Mouse (Mus musculus): ENCODE results near the gene Inka2. TPM values are rescaled to one million over a fixed set of nuclear protein-coding genes. Genes with fewer than 3 reads are reported as not detected.

Inka2 gene
- total and polyA plus RNA-seq, 3 experiments: 0.39 to 0.61 TPM; not detected in 1

GRCm38 (mm10) chr3:105668161-105668560, 36.2 kb upstream of the Inka2 start:
- H3K79me2 ChIP-seq (ENCODE audit: control insufficient read depth, insufficient read depth, low read length, poor library complexity): no peaks in the 10 kb centered on the region
- H3K27ac ChIP-seq (ENCODE audit: control insufficient read depth, low read depth, low read length): no peak overlapping the region
- TF ChIP-seq MEF2A (IDR thresholded peaks at IDR 0.05; ENCODE audit: extremely low read depth, insufficient replicate concordance, low read depth, low read length, poor library complexity, severe bottlenecking) (no peak), TBP (IDR thresholded peaks at IDR 0.05; ENCODE audit: low read depth, low read length) (no peak), CHD1 (IDR thresholded peaks at IDR 0.05; ENCODE audit: low read depth, low read length) (no peak), RCOR1 (IDR thresholded peaks at IDR 0.05; ENCODE audit: low read depth, low read length) (no peak), MAFK (IDR thresholded peaks at IDR 0.05; ENCODE audit: borderline replicate concordance, low read depth, low read length) (no peak), GATA1 (IDR thresholded peaks at IDR 0.05; ENCODE audit: low read depth, low read length) (no peak), E2F4 (IDR thresholded peaks at IDR 0.05; ENCODE audit: borderline replicate concordance, low read depth, low read length) (no peak), MAZ (IDR thresholded peaks at IDR 0.05; ENCODE audit: low read depth, low read length) (no peak), JUND (IDR thresholded peaks at IDR 0.05; ENCODE audit: low read depth, low read length) (no peak)
- H3K4me1 ChIP-seq (ENCODE audit: control insufficient read depth in 1 of 2, insufficient read depth in 2 of 2, low read length in 2 of 2): 0 out of 4 replicates have a peak, but pooled peaks cover 0 to 4% of the 10 kb centered on the region in 2 experiments
- H3K9me3 ChIP-seq (replicated peaks; ENCODE audit: insufficient read depth, low read length): no peaks in the 10 kb centered on the region
- H3K4me3 ChIP-seq (ENCODE audit: control insufficient read depth in 1 of 2, insufficient read depth in 1 of 2, low read depth in 2 of 2, low read length in 2 of 2): no peak overlapping the region
- DNase-seq (ENCODE audit: low read depth, low spot score): no peak
- H3K36me3 ChIP-seq (ENCODE audit: control insufficient read depth in 1 of 2, insufficient read depth in 2 of 2, low read length in 2 of 2): peaks cover 0 to 3% of the 10 kb centered on the region in 2 experiments; a peak in 1 of 4 replicates
- H3K27me3 ChIP-seq (ENCODE audit: control insufficient read depth in 1 of 2, insufficient read depth in 2 of 2, low read length in 2 of 2): no peaks in the 10 kb centered on the region
- H3K9ac ChIP-seq (ENCODE audit: control insufficient read depth, low read depth, low read length, poor library complexity, severe bottlenecking): no peak overlapping the region

- H3K36me3 ChIP-seq (ENCODE audit: control insufficient read depth in 1 of 2, insufficient read depth in 2 of 2, low read length in 2 of 2): peaks cover 0 to 3% of the 10 kb centered on the region in 2 experiments; a peak in 1 of 4 replicates
- H3K9me3 ChIP-seq (replicated peaks; ENCODE audit: insufficient read depth, low read length): no peaks in the 10 kb centered on the region
- 0 out of 4 replicates have a peak, but pooled peaks cover 0 to 4% of the 10 kb centered on the region in 2 experiments for H3K4me1 ChIP-seq (ENCODE audit: control insufficient read depth in 1 of 2, insufficient read depth in 2 of 2, low read length in 2 of 2)
- no peak overlapping the region for H3K4me3 ChIP-seq (ENCODE audit: control insufficient read depth in 1 of 2, insufficient read depth in 1 of 2, low read depth in 2 of 2, low read length in 2 of 2)
- no peak for DNase-seq (ENCODE audit: low read depth, low spot score)
- no peak overlapping the region for H3K27ac ChIP-seq (ENCODE audit: control insufficient read depth, low read depth, low read length)
- no peak overlapping the region for H3K9ac ChIP-seq (ENCODE audit: control insufficient read depth, low read depth, low read length, poor library complexity, severe bottlenecking)
- H3K27me3 ChIP-seq (ENCODE audit: control insufficient read depth in 1 of 2, insufficient read depth in 2 of 2, low read length in 2 of 2): no peaks in the 10 kb centered on the region
- no peaks in the 10 kb centered on the region for H3K79me2 ChIP-seq (ENCODE audit: control insufficient read depth, insufficient read depth, low read length, poor library complexity)
- TF ChIP-seq SIN3A (IDR thresholded peaks at IDR 0.05; ENCODE audit: low read length) (no peak), POLR2A (IDR thresholded peaks at IDR 0.05; ENCODE audit: control insufficient read depth in 1 of 2, insufficient read depth in 1 of 2, low read depth in 1 of 2, low read length in 2 of 2, poor library complexity in 1 of 2) (no peak), KAT2A (conservative IDR thresholded peaks at IDR 0.05; ENCODE audit: low read depth, low read length) (no peak), CHD1 (IDR thresholded peaks at IDR 0.05; ENCODE audit: low read depth, low read length) (no peak), GATA1 (IDR thresholded peaks at IDR 0.05; ENCODE audit: low read depth, low read length) (no peak), NELFE (IDR thresholded peaks at IDR 0.05; ENCODE audit: low read depth, low read length) (no peak), GABPA (IDR thresholded peaks at IDR 0.05; ENCODE audit: low read depth, low read length) (no peak), ZNF384 (IDR thresholded peaks at IDR 0.05; ENCODE audit: low read depth, low read length) (no peak), MAFK (IDR thresholded peaks at IDR 0.05; ENCODE audit: borderline replicate concordance, low read depth, low read length) (no peak), MEF2A (IDR thresholded peaks at IDR 0.05; ENCODE audit: extremely low read depth, insufficient replicate concordance, low read depth, low read length, poor library complexity, severe bottlenecking) (no peak), MXI1 (IDR thresholded peaks at IDR 0.05; ENCODE audit: low read depth, low read length) (no peak), CTCF (IDR thresholded peaks at IDR 0.05 in 2 of 3, conservative IDR thresholded peaks at IDR 0.05 in 1 of 3; ENCODE audit: control insufficient read depth in 1 of 3, insufficient read depth in 1 of 3, low read depth in 2 of 3, low read length in 3 of 3, poor library complexity in 1 of 3, severe bottlenecking in 1 of 3) (no peak), MAX (IDR thresholded peaks at IDR 0.05; ENCODE audit: low read length) (no peak), NRF1 (IDR thresholded peaks at IDR 0.05; ENCODE audit: insufficient read depth, low read depth, low read length, poor library complexity, severe bottlenecking) (no peak), ZKSCAN1 (IDR thresholded peaks at IDR 0.05; ENCODE audit: low read depth, low read length) (no peak), ETS1 (IDR thresholded peaks at IDR 0.05; ENCODE audit: low read depth, low read length) (no peak), TCF12 (IDR thresholded peaks at IDR 0.05; ENCODE audit: low read depth, low read length) (no peak), E2F4 (IDR thresholded peaks at IDR 0.05; ENCODE audit: borderline replicate concordance, low read depth, low read length) (no peak), RAD21 (IDR thresholded peaks at IDR 0.05; ENCODE audit: low read depth, low read length) (no peak), POLR2AphosphoS5 (IDR thresholded peaks at IDR 0.05; ENCODE audit: borderline replicate concordance, low read depth, low read length) (no peak)
These were observed 34.6 kb upstream of the Inka2 start for GRCm38 (mm10) chr3:105669776-105670175.

All from MEL (cell line).